Mouse (Mus musculus): ENCODE data around the gene Zfp366. TPM values are rescaled to one million over a fixed set of nuclear protein-coding genes. Genes with fewer than 3 reads are reported as not detected.

Gene Zfp366
- polyA plus RNA-seq, 1 experiment from 2014 or later = 0.64 TPM

Other genes with a start within 250 kb of the Zfp366 start
- gene 1700024P04Rik, start 200.3 kb upstream of the Zfp366 start, polyA plus RNA-seq (2015; fragmentation: Nextera tagmentation; extraction: Ambion mirVana) = not detected in 2 replicates
- 52.0 and 53.5 TPM in 2 replicates for gene Ptcd2, start 159.9 kb downstream of the Zfp366 start, polyA plus RNA-seq (2015; fragmentation: Nextera tagmentation; extraction: Ambion mirVana)
- gene Mrps27, start 160.0 kb downstream of the Zfp366 start, polyA plus RNA-seq (2015; fragmentation: Nextera tagmentation; extraction: Ambion mirVana) = 35.7 and 41.1 TPM in 2 replicates